Mouse (Mus musculus) hindbrain, embryonic 15.5 days (tissue): ENCODE measurements around the gene Zfp398. TPM values are rescaled to one million over a fixed set of nuclear protein-coding genes. Genes with fewer than 3 reads are reported as not detected.

ENCODE experiments used
- ATAC-seq: fragments of 200-750 bp; cut with Nextera tagmentation; 2 replicates; pipeline ENCODE4 v1.8.0; 2017; ENCODE audit warnings: low read depth, moderate number of reproducible peaks, moderate TSS enrichment; ENCODE audit not compliant: low FRiP score
- H3K27ac ChIP-seq: fragments of 300-500 bp; sonication (generic); replicated peaks from 2 replicates; pipeline ENCODE4 v1.5.1; 2015; ENCODE audit warnings: mild to moderate bottlenecking, inconsistent platforms
- H3K27me3 ChIP-seq: fragments of 300-500 bp; sonication (generic); 2 replicates; pipeline ENCODE4 v1.6.1; 2015; ENCODE audit warnings: control low read depth, inconsistent platforms
- H3K36me3 ChIP-seq: fragments of 300-500 bp; sonication (generic); 2 replicates; pipeline ENCODE4 v1.6.1; 2015; ENCODE audit warnings: control low read depth, inconsistent platforms
- H3K4me1 ChIP-seq: fragments of 300-500 bp; sonication (generic); replicated peaks from 2 replicates; pipeline ENCODE4 v1.6.1; 2015; ENCODE audit warnings: control low read depth, inconsistent platforms
- H3K4me2 ChIP-seq: fragments of 300-500 bp; sonication (generic); 2 replicates; pipeline ENCODE4 v1.6.1; 2015; ENCODE audit warnings: moderate library complexity, mild to moderate bottlenecking, inconsistent platforms
- H3K4me3 ChIP-seq: fragments of 300-500 bp; sonication (generic); 2 replicates; pipeline ENCODE4 v1.5.1; 2015; ENCODE audit warnings: mild to moderate bottlenecking, inconsistent platforms
- H3K9ac ChIP-seq: fragments of 300-500 bp; sonication (generic); 2 replicates; pipeline ENCODE4 v1.6.1; 2015; ENCODE audit warnings: inconsistent platforms
- H3K9me3 ChIP-seq: fragments of 300-500 bp; sonication (generic); 2 replicates; pipeline ENCODE4 v1.6.1; 2016; ENCODE audit warnings: control low read depth, inconsistent platforms
- WGBS: fragments of 180-500 bp; shearing (Covaris S2); methylation state at CpG from one replicate; pipeline ENCODE4 v1.1.7; 2015; 5-methylcytosine and 5-hydroxymethylcytosine counted together
- polyA plus RNA-seq: library from polyadenylated mRNA; unstranded; fragments of >200 nt; fragmentation: Nextera tagmentation; extraction: Ambion mirVana; gene quantifications from 2 replicates; pipeline ENCODE4 v1.2.1, GENCODE M21; 2015

The Zfp398 gene
- polyA plus RNA-seq, 1 experiment from 2014 or later, result 18.5 TPM

GRCm38 (mm10) chr6:47877461-47878132 lies 42.1 kb downstream of the Zfp398 start:
- Histone ChIP-seq H3K4me1 (peaks cover 16% of the 10 kb centered on the region), H3K4me3 (peak overlapping the region; percentile 84), H3K27ac (peak overlapping the region; percentile 97), H3K27me3 (no peaks in the 10 kb centered on the region), H3K9me3 (no peaks in the 10 kb centered on the region), H3K4me2 (peak overlapping the region; percentile 86), H3K9ac (peak overlapping the region; percentile 88), H3K36me3 (peaks cover 23% of the 10 kb centered on the region)
- ATAC-seq, result peak; percentile 97
- WGBS, result under 1% methylated on average over 50 of the region's 71 CpGs

- ATAC-seq, result no peak
- Histone ChIP-seq H3K27me3 (no peaks in the 10 kb centered on the region), H3K9me3 (no peaks in the 10 kb centered on the region), H3K4me1 (peaks cover 16% of the 10 kb centered on the region), H3K27ac (peak overlapping the region; percentile 97), H3K36me3 (peaks cover 29% of the 10 kb centered on the region), H3K4me3 (peak overlapping the region; percentile 84), H3K4me2 (peak overlapping the region; percentile 86), H3K9ac (peak overlapping the region; percentile 88)
- WGBS, result 1% methylated on average over 11 of the region's 11 CpGs
These were observed 42.7 kb downstream of the Zfp398 start for GRCm38 (mm10) chr6:47878133-47878514.

GRCm38 (mm10) chr6:47878593-47878992 lies 43.1 kb downstream of the Zfp398 start:
- ATAC-seq, result no peak
- Histone ChIP-seq H3K27me3 (no peaks in the 10 kb centered on the region), H3K4me2 (peak overlapping the region; percentile 86), H3K9ac (peak overlapping the region; percentile 88), H3K36me3 (peaks cover 32% of the 10 kb centered on the region), H3K4me3 (peak overlapping the region; percentile 84), H3K4me1 (peaks cover 16% of the 10 kb centered on the region), H3K27ac (peak overlapping the region; percentile 97), H3K9me3 (no peaks in the 10 kb centered on the region)
- WGBS, result 43% methylated on average over 3 of the region's 3 CpGs

- 67% methylated on average over 4 of the region's 4 CpGs for WGBS
- Histone ChIP-seq H3K9ac (peak overlapping the region; percentile 88), H3K27ac (no peak overlapping the region)
These were observed 43.7 kb downstream of the Zfp398 start for GRCm38 (mm10) chr6:47879049-47879716.

DNA sequence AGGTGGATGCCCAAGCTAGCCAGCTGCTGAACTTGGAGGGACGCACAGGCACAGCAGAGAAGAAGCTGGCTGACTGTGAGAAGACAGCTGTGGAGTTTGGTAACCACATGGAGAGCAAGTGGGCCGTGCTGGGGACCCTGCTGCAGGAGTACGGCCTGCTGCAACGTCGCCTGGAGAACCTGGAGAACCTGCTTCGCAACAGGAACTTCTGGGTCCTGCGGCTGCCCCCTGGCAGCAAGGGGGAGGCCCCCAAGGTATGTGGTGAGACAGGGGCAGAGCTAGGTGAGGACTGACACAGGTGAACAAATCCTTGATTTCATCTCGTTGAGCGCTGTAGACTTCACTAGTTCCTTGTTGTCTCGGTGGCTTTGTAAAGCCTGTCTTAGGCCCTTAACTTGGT lies 44.7 kb downstream of the Zfp398 start:
- Histone ChIP-seq H3K27me3 (no peaks in the 10 kb centered on the region), H3K9me3 (no peaks in the 10 kb centered on the region), H3K4me3 (no peak overlapping the region), H3K27ac (no peak overlapping the region), H3K4me1 (peaks cover 16% of the 10 kb centered on the region), H3K4me2 (no peak overlapping the region), H3K9ac (no peak overlapping the region), H3K36me3 (peaks cover 47% of the 10 kb centered on the region)
- no peak for ATAC-seq
- WGBS, result 94% methylated on average over 10 of the region's 10 CpGs

More at GRCm38 (mm10) chr6:47879049-47879716, 43.7 kb downstream of the Zfp398 start:
- no peak for ATAC-seq
- Histone ChIP-seq H3K4me3 (peak overlapping the region; percentile 84), H3K27me3 (no peaks in the 10 kb centered on the region), H3K4me2 (peak overlapping the region; percentile 86), H3K36me3 (peaks cover 38% of the 10 kb centered on the region), H3K4me1 (peaks cover 16% of the 10 kb centered on the region), H3K9me3 (no peaks in the 10 kb centered on the region)

DNA sequence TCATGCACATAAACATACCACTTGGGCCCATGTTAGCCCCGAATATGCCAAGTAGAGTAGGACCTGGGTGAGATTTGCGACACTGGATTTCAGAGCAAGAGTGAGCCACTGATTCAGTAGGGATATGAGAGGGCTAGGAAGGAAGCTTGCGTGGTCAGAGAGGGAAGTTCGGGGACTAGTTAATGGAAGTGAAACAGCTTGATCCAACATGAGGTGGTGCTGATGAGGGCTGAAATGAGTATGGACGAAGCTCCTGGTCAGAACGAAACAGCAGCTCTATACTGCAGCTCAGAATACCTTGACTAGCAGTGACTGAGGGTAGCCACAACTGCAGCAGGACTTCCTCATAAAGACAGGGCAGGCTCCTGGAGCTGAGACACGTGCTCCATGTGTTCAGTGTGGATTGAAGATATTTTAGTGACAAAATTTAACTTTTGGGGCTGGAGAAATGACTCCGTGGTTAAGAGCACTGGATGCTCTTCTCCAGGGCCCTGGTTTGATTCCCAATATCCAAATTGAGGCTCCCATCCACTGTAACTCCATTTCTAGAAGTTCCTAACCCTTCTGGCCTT lies 53.4 kb downstream of the Zfp398 start:
- H3K4me1 ChIP-seq, result no peaks in the 10 kb centered on the region
- ATAC-seq, result no peak
- WGBS, result 90% methylated on average over 8 of the region's 8 CpGs
- H3K9ac ChIP-seq, result no peak overlapping the region
- H3K27me3 ChIP-seq, result no peaks in the 10 kb centered on the region
- H3K4me2 ChIP-seq, result no peak overlapping the region
- no peak overlapping the region for H3K27ac ChIP-seq
- no peak overlapping the region for H3K4me3 ChIP-seq
- H3K36me3 ChIP-seq, result peaks cover 81% of the 10 kb centered on the region
- no peaks in the 10 kb centered on the region for H3K9me3 ChIP-seq

DNA sequence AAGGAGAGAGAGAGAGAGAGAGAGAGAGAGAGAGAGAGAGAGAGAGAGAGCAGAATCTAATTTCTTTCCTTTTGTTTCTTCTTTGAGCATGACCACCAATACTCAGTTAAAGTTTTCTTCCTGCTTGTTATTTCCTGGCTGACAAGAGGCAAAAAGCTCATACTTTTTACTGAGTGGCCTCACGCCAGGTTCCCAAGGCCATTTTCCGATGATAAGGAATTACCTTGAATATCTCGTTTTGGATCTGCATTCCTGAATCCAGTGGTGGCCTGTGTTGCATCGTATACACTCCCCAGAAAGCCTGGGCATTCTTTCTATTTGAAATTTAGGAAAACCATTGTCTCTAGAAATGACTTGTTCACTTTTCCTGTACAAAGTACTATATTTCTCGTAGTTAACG lies 64.0 kb downstream of the Zfp398 start:
- WGBS, result 98% methylated on average over 6 of the region's 6 CpGs
- H3K4me1 ChIP-seq, result no peaks in the 10 kb centered on the region
- H3K36me3 ChIP-seq, result peaks cover 68% of the 10 kb centered on the region

DNA sequence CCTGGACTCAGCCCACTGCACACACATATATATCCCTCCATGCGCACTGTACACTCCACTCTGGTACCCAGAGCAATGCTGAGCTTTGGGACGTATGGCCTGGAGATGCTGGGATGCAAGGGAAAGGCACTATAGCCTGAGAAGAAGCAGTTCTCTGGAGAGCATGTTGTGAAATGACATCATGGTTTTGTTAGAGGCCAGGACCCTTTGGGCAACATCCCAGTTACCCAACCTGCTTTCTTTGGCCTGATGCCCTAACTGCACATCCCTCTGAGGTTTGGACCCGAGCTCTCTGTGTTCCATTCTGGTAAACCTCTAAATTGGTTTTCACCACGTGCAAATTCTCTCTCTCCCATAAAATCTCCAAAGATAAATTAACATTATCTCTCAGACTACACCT lies 68.1 kb downstream of the Zfp398 start:
- no peak overlapping the region for H3K4me2 ChIP-seq
- no peak overlapping the region for H3K9ac ChIP-seq
- H3K36me3 ChIP-seq, result peaks cover 91% of the 10 kb centered on the region
- H3K27ac ChIP-seq, result no peak overlapping the region
- ATAC-seq, result no peak
- H3K4me1 ChIP-seq, result no peaks in the 10 kb centered on the region
- WGBS, result 71% methylated on average over 4 of the region's 4 CpGs
- no peaks in the 10 kb centered on the region for H3K27me3 ChIP-seq
- no peak overlapping the region for H3K4me3 ChIP-seq
- no peaks in the 10 kb centered on the region for H3K9me3 ChIP-seq

More for the DNA sequence above, 64.0 kb downstream of the Zfp398 start:
- no peaks in the 10 kb centered on the region for H3K9me3 ChIP-seq
- no peak overlapping the region for H3K4me3 ChIP-seq
- no peak overlapping the region for H3K4me2 ChIP-seq
- H3K27ac ChIP-seq, result no peak overlapping the region
- no peak overlapping the region for H3K9ac ChIP-seq
- H3K27me3 ChIP-seq, result no peaks in the 10 kb centered on the region
- no peak for ATAC-seq

DNA sequence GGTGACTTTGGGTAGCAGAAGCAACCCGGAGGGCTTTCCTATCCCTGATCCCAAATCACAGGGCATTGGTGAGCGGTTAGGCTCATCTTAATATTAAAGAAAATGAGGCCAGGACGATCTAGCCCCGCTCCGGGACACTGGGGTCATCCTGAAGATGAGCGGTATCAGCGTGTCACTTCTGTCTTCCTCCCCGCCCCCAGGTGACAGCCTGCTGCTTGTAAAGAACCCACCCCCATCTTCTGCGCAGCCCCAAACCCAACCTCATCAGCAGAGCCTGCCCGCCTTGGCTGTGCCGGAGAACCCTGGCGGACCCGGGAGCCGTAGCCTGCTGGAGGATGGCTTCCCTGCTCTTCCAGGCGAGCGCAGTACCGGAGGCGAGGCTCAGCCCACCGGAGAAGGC lies 68.9 kb downstream of the Zfp398 start:
- Histone ChIP-seq H3K27ac (no peak overlapping the region), H3K4me1 (no peaks in the 10 kb centered on the region), H3K9me3 (no peaks in the 10 kb centered on the region), H3K4me3 (no peak overlapping the region), H3K36me3 (peaks cover 84% of the 10 kb centered on the region), H3K27me3 (no peaks in the 10 kb centered on the region), H3K4me2 (no peak overlapping the region), H3K9ac (no peak overlapping the region)
- WGBS, result 41% methylated on average over 19 of the region's 19 CpGs
- ATAC-seq, result peak; percentile 38; the same call in 1 of the 2 replicates

DNA sequence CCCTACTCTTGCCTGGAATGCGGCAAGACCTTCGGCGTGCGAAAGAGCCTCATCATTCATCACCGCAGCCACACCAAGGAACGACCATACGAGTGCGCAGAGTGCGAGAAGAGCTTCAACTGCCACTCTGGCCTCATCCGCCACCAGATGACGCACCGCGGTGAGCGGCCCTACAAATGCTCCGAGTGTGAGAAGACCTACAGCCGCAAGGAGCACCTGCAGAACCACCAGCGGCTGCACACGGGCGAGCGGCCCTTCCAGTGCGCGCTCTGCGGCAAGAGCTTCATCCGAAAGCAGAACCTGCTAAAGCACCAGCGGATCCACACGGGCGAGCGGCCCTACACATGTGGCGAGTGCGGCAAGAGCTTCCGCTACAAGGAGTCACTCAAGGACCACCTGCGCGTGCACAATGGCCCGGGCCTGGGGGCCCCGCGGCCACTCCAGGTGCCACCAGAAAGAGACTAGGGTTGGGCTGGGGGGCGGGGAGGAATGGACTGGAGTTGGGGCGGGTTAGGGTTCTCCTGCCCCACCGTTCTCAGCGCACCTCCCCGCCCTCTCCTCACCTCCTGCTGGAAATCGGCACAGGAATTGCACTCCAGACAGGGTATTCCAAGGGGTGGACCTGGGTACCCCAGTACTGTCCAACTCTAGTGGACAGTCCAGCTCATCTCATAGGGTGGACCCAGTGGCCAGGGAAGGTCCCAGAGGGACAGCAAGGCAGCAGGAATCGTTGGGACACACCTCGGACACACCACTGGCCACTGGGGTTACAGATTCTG lies 69.6 kb downstream of the Zfp398 start:
- peaks cover 77% of the 10 kb centered on the region for H3K36me3 ChIP-seq
- no peaks in the 10 kb centered on the region for H3K4me1 ChIP-seq
- H3K4me2 ChIP-seq, result no peak overlapping the region
- peak; percentile 23; the same call in 1 of the 2 replicates for ATAC-seq
- no peaks in the 10 kb centered on the region for H3K9me3 ChIP-seq
- no peak overlapping the region for H3K4me3 ChIP-seq
- H3K27ac ChIP-seq, result no peak overlapping the region
- no peak overlapping the region for H3K9ac ChIP-seq
- 54% methylated on average over 44 of the region's 44 CpGs for WGBS
- H3K27me3 ChIP-seq, result no peaks in the 10 kb centered on the region

DNA sequence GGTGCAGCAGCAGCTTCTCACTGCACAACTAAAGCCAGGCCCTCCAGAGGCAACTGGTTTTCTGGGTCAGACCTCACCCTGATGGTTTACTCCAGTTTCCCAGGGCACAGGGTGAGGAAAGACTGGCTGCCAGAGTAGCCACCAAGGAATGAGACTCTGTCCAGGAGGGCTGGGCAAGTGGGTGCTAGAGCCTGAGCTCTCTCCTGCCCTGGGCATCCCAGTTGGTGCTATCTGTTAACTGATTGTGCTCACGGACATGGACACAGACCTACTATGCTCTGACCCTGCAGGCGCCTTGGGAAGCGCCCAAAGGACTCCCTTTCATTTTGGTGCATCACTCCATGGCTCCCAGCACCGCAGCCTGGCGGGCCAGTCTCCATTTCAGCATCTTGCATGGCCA lies 70.9 kb downstream of the Zfp398 start:
- Histone ChIP-seq H3K9me3 (no peaks in the 10 kb centered on the region), H3K36me3 (peaks cover 65% of the 10 kb centered on the region), H3K4me1 (no peaks in the 10 kb centered on the region), H3K4me2 (no peak overlapping the region), H3K9ac (no peak overlapping the region), H3K27ac (no peak overlapping the region), H3K4me3 (no peak overlapping the region), H3K27me3 (no peaks in the 10 kb centered on the region)
- 95% methylated on average over 5 of the region's 5 CpGs for WGBS
- no peak for ATAC-seq

DNA sequence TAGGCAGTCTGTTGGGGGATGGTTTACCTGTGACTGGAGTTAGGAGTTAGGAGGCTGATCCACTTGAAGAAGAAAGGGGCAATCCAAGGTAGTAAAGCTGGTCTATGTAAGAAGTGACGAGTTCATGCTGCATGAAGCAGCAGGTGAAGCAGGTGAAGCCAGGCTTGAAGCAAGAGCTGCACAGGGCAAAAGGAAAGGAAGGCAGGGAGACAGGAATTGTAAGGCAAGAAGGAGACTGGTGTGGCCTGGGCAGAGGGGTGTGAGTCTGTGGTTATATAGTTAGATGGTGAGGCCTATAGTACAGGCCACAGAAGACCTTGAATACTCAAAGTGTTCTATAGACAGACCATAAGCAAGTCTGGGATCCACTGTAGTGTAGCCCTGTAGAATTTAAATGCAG lies 73.5 kb downstream of the Zfp398 start:
- H3K27me3 ChIP-seq, result no peaks in the 10 kb centered on the region
- no peak overlapping the region for H3K4me2 ChIP-seq
- 89% methylated on average over 1 of the region's 1 CpGs for WGBS
- peaks cover 40% of the 10 kb centered on the region for H3K36me3 ChIP-seq
- no peaks in the 10 kb centered on the region for H3K4me1 ChIP-seq
- no peak for ATAC-seq
- H3K9me3 ChIP-seq, result no peaks in the 10 kb centered on the region
- no peak overlapping the region for H3K4me3 ChIP-seq
- H3K9ac ChIP-seq, result no peak overlapping the region
- no peak overlapping the region for H3K27ac ChIP-seq
